Mouse (Mus musculus) lung, postnatal 10 days (tissue): Measurements from ENCODE around the gene Sergef.
A peak's percentile ranks its signal among the peaks of the same experiment; 100 is the strongest.

Experiments used
- DNase-seq: peaks from one replicate; pipeline ENCODE4 v3.0.0; 2021

Gene Sergef

DNA sequence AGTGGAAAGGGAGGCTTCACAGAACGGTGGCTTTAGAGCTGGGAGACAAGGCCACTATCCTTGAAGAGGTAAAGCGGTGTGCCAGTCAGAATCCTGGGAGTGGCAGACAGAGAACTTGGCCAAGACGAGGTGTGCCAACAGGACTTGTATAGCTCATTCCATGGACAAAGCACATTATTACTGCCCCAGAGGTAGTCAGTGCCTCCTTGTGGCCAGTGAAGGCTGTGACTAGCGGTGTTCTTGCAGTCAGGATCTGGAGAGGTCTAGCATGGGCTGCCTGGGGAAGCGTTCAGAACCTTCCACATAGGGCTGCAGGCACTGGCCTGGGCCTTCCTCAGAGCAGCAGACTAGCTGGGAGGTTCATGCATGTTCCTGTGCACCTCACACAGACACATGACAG lies 203.8 kb downstream of the Sergef start:
- no peak for DNase-seq

DNA sequence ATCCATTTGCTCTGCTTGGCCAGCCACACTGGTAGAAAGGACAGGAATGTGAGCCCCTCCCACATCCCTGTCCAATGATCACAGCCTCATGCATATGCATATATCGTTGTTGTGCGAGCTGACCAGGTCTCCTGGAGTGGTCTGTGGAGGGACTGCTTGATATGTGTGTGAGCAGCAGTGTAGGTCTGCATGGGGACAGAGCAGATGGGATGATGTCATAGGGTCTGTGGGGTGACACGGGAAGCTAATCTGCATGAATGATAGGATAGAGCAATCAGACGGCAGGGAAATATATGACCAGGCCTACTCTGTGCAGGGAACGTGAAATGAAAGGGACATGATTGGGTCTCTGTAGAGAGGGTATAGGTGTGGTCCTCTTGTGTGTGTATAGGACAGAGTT lies 205.7 kb downstream of the Sergef start:
- DNase-seq, result no peak

DNA sequence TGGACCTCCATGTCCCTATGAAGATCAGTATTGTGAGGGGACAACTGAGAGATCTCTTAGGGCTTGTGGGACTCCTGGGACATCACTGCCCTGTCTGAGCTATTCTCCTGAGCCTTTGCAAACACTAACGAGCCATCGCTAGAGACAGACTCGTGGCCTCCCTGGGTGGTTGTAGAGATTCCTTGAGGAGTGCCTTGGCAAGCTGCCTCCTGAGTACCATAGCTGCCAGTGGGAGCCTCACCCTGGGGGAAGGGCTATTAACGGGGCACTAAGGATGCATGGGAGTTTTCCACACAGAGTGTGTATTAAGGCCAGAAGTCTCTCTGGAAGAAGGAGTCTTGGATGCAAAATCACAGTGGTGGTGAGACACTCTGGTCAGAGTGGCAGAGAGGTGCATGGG lies 214.6 kb downstream of the Sergef start:
- DNase-seq, result no peak

GRCm38 (mm10) chr7:46423951-46424350 lies 215.7 kb downstream of the Sergef start:
- no peak for DNase-seq

DNA sequence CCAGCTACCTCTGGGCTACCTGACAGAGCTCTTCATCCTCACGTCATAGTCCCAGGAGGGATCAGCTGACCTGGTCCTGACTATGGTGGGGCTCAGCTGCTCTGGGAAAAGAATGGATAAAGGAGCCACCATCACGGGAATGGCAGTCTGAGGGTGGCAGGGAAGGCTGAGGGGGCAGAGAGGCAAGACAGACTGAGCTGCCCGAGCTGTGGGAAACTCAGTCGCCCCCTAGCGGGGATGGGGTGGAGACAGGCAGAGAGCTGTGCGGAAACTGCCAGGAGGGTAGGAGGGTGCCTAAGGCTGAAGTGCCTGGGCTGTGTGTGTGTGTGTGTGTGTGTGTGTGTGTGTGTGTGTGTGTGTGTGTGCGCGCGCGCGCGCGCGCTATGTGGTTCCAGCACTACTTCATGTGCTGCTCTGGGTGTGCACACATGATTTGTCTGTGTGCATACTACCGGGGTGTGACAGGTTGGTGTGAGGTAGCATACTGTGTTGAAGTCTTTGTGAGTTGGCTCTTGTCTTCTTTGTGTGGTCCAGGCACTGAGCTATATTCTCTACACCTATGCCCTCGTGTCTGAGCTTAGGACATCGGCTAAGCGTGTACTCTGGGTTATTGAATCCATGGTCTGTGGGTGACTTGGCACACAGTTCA lies 216.7 kb downstream of the Sergef start:
- peak; percentile 46 for DNase-seq

DNA sequence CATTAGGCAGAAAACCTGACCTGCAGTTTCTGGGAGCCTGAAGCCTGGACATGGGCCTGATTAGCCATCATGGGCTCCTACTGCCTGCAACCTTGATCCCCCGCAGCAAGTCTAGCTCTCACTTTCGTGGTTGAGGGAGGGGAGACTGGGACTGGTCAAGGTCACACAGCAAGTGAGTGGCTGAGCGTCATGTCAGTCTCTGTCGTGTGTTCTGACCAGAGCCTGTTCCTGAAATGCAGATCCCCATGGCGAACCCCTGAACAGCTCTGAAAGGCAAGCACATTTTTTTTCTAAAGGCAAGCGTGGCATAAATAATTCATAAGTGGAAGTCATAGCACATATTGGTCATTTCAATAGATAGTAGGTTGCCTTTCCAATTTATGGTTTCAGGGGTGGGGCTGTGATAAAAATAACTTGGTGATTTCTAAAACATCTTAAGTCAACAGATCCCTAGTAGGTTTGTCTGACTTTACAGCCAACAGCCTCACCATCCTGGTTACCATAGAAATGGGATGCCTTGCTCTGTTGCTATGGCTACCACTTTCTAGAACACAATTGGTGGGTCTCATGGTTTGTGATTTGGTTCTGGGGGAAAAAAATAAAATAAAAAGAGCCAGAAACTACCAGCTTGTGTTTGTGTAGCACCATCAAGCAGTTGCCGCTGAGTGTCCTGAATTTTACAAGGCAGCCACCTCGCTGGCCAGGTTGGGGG lies 217.4 kb downstream of the Sergef start:
- no peak for DNase-seq

GRCm38 (mm10) chr7:46421535-46421934 lies 218.1 kb downstream of the Sergef start:
- DNase-seq, result no peak

DNA sequence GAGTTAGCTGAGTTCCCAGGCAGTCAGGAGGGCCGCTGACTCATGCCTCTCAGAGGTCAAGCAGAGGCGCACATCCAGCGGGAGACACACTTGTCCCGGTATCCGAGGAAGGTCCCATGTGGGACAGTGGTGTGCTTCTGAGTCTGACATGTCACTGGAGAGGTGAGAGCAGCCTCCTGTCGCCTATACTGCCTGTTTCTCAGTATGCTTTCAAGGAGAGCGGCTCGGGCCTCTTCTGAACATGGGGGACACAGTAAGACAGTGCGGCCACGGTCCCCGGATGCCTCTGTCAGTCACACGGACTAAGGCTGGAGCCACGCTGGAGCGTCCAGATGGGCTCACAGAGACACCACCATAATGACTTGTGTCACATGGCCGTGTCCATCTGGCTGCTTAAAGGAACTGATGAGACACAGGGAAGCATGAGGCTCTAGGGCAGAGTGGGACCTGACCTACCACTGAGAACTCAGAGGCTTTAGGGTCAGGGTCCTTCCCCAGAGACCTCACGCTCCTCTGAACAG lies 221.4 kb downstream of the Sergef start:
- DNase-seq, result no peak

- no peak for DNase-seq
These were observed 222.1 kb downstream of the Sergef start for GRCm38 (mm10) chr7:46417467-46417866.

- no peak for DNase-seq
These were observed 223.7 kb downstream of the Sergef start for GRCm38 (mm10) chr7:46415818-46416425.

DNA sequence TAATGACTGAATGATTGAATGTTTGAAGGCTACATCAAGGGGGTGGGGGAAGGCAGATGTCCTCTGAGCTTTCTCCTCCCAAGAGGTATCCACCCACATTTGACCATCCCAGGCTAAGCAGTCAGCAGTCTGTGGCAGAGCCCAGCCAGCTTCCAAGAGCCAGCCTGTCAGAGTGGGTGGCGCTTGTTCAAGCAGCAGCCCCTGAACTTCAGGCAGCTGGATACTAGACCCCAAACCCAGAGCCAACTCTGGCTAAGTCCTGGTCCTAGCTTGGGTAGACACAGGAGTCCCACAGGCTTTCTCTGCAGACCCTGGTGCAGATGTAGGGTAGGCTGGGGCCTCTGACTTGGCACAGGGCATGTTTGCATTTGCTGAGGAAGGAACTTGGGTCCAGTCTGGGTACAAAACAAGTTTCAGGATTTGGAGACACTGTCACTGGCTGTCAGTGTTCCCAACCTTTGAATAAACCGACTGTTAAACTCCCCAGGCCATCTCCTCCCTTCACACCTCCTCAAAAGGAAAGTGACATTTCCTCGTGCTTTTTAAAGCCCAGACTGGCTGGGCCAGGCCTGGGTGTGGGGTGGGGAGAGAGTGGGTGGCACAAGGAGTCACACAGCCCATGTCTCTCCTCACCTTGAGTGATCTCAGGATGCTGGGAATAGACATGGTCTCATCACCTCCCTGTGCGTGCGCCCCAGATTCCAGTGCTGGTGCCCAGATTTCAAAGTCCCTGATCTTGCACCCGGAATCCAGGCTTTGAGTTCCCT lies 225.5 kb downstream of the Sergef start:
- no peak for DNase-seq

GRCm38 (mm10) chr7:46412823-46413222 lies 226.8 kb downstream of the Sergef start:
- no peak for DNase-seq

DNA sequence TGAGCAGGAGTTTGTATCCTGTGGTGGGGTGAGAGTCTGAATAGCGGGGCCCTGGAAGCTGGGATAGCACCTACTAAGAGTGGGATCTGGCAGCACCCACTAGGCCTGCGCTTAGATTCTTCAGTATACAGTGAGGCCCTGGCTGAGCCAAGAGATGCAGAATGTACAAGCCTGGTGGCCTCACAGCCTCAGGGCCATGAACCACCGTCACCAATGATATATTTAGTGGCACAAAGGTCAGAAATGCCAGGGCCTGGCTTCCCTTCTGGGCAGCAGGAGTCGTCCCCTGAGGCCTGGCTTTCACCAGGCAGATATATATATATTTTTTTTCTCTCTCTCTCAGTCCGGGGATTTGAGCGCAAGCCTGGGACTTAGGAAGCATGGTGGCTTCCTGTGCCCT lies 228.9 kb downstream of the Sergef start:
- no peak for DNase-seq

GRCm38 (mm10) chr7:46409204-46409789 lies 230.3 kb downstream of the Sergef start:
- no peak for DNase-seq

DNA sequence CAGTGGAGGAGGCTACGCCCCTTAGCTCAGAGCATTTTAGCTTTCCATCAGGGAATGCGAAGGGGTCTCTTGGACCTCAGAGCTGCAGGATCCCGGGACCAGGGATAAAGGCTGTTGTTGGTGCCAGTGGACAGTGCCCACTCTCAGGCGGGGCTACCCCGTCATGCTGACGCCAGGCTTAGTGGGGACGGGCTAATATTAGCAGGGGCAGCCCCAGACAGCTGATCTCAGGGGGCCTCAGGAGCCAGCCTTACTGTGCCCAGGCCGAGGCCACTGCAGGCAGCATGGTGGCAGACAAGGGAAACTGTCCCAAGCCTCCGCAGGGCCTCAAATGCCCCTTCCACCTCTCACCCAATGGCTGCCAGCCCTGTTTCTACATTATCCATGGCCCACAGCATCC lies 231.0 kb downstream of the Sergef start:
- no peak for DNase-seq

GRCm38 (mm10) chr7:46404756-46405155 lies 234.9 kb downstream of the Sergef start:
- DNase-seq, result no peak

- no peak for DNase-seq
These were observed 235.8 kb downstream of the Sergef start for GRCm38 (mm10) chr7:46403616-46404485.

- no peak for DNase-seq
These were observed 238.0 kb downstream of the Sergef start for GRCm38 (mm10) chr7:46401371-46402180.

DNA sequence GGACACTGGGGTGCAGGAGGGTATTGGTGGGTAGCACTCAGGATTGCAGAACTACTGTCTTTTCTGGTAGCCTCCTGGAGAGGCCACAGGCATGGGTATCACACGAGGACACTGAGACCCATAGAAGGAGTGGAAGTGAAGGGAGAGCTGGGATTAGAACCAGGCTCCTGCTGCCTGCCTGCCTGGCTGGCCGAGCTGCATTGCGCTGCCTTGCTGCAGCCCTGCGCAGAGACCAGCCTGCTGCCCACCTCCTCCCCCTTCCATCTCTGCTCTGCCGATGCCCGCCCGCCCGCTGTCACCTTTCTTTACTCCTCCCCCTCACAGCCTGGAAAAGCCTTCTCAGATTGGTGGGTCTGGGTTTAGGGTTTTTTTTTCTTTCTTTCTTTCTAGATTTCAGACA lies 239.3 kb downstream of the Sergef start:
- DNase-seq, result no peak

DNA sequence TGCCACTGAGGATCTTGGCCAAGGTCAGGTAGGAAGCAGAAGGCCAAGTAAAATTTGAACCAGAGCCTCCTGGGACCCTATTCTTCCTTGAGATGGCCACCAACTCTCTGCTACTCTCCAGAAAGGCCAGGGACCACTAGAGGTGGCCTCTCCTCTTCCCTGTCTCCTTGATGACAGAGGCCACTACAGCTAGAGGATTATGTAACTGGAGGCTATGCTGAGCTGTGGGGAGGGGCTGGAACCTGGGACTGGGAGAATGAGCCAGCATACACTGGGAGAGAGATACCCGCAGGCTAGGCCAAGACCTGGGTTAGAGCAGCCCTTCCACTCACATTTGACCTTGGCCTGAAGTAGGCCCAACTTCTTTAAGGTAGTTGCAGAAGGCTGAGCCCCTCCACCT lies 239.9 kb downstream of the Sergef start:
- DNase-seq, result no peak

- no peak for DNase-seq
These were observed 241.0 kb downstream of the Sergef start for GRCm38 (mm10) chr7:46398612-46399011.
